Mouse (Mus musculus): ENCODE measurements at regions not wholly inside any gene's neighbourhood (a gene's known extent, or its start where the extent isn't known, plus 50 kb on each side); places are given as distances from the start of the nearest gene placed in this dataset.

- DNase-seq (ENCODE audit: low spot score) = no peak
Observed at GRCm38 (mm10) chr11:104038271-104038800, 71.8 kb downstream of the Arf2 start.

DNA sequence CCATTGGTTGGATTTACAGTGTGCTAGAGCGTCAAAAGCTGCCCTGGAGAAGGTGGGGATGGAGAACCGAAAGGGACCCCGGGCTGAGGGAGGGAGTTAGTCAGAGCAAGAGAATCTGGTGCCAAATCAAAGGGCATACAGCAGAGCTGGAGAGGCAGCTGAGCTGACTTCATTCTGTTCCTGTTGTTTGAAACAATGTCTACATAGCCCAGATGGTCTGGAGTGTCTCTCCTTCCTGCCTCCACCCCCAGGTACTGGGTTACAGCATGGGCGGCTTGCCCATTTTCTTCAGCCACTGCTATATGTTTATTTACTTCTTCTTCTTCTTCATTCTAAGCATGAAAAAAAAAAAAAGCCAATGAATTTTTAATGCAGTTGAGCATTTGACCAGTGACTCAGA is 78.7 kb downstream of the Arf2 start:
- no peak for DNase-seq (ENCODE audit: low spot score)

- DNase-seq (ENCODE audit: low spot score) = no peak
Observed at GRCm38 (mm10) chr11:104051986-104052385, 80.7 kb upstream of the Crhr1 start.

DNA sequence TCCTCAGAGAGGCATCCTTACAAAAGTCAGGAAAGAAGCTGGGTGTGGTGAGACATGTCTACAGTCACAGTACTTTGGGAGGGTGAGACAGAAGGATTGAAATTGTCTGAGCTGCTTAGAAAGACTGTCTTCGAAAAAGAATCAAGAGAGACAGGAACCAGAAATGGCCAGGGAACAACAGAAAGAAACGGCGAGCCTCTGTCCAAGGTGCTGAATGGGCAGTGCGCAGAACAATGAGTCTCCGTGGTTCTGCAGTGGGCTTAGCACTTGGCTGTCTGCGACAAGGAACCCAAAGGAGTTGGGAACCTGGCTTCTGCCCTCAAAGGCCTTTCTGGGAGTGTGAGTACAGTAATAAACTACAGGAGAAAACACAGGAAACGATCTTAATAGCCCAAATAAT is 79.4 kb upstream of the Crhr1 start:
- DNase-seq (ENCODE audit: low spot score) = peak; percentile 66

GRCm38 (mm10) chr11:104055941-104056340 is 76.7 kb upstream of the Crhr1 start:
- DNase-seq (ENCODE audit: low spot score) = no peak

GRCm38 (mm10) chr11:104057046-104057445 is 75.6 kb upstream of the Crhr1 start:
- no peak for DNase-seq (ENCODE audit: low spot score)

- no peak for DNase-seq (ENCODE audit: low spot score)
Observed at GRCm38 (mm10) chr11:104058600-104058999, 74.1 kb upstream of the Crhr1 start.

DNA sequence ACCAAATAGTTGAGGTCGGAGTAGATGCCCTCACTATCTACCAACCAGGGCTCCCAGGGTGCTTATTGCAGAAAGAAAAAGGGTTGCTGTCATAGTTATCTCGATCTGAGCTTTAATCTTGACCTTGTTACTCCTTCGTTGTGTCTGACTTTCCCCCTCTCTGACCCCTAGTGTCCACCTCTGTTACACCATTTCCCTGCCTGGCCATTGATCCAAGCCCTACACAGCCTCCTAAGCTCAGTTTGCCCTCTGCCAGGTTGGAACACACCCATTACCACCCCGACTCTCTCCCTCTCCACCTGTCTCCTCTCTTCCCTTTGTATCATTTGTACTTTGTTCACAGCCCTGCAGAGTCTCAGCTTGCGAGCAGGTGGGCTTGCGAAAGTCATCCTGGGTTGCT is 73.6 kb upstream of the Crhr1 start:
- DNase-seq (ENCODE audit: low spot score) = no peak

GRCm38 (mm10) chr11:104061361-104061760 is 71.3 kb upstream of the Crhr1 start:
- no peak for DNase-seq (ENCODE audit: low spot score)

DNA sequence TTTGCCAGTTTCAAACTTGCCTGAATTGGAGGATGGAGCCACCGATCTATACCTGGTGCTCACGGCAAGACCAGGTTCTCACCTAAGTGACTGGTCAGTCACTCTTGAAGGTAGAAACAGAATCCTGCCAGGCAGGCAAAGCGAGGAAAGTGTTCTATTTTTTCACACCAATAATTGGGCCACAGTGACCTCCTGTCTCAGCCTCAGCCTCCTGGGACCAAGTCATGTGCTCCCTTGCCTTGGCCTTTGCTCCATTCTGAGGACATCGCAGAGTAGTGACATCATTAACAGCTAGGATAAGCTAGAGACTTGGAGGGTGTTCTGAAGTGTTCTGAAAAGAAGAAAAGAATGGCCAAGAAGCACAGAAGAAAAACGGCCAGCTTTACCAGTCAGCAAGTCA is 67.5 kb upstream of the Crhr1 start:
- DNase-seq (ENCODE audit: low spot score) = no peak

DNA sequence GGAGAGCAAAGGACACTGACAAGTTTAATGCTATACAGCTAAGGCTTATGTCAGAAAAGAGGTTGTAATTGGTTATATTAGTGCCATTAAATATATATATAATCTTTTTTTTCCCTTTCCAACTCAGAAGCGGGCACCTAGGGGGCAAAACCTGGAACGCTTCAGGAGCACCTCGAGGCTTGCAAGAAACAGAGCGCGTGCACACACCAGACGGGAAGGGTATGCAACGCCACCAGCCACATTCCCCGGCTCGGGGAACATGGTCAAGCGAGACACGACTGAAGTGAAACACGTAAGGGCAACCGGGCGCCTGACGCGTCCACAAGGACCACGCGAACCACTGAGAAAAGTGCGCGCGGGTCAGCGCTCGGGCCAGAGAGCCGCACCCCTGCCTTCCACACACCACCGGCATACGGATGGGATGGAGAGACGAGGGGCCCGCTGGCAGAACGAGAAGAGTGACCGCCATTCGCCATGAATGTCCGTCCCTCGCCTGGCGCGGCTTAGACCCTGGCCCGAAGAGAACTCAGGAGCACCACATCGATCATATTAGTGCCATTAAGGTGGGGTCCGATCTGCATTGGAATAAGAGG is 60.0 kb upstream of the Crhr1 start:
- no peak for DNase-seq (ENCODE audit: low spot score)

DNA sequence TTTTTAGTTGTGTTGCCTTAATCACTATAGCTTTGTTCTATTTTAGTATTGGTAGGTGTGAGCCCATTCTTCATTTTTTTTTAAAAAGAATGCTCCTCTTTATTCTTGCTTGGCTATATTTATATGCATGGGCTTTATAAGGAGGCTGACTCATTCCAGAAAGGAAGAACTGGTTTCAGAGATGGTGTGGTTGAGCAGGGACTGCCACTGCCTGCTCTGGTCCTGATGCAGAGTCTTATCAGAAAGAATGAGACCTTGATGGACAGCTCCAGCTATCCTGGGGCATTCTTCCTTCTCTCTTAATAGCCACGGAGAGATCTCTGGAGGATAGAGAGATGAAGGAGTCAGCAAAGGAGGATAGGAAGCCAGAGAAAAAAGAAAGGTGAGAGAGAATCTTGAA is 57.9 kb upstream of the Crhr1 start:
- DNase-seq (ENCODE audit: low spot score) = no peak

DNA sequence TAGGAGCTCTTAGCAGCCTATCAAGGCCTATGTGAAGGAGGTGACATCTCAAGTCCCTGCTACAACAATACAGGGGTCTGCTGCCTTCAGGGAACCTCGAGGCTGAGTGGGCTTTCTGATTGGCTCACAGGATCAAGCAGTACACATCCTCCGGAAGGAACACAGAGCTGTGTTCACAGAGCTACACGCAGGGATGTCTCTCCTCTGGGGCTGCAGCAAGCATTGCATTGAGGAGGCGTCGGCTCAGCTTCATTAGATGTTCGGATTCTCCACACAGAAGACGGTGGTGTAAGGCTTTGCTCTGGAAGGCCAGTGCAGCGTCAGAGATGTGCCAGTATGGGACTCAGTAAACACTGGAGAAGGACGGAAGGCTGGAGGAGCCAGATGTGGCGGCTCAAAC is 57.3 kb upstream of the Crhr1 start:
- no peak for DNase-seq (ENCODE audit: low spot score)

DNA sequence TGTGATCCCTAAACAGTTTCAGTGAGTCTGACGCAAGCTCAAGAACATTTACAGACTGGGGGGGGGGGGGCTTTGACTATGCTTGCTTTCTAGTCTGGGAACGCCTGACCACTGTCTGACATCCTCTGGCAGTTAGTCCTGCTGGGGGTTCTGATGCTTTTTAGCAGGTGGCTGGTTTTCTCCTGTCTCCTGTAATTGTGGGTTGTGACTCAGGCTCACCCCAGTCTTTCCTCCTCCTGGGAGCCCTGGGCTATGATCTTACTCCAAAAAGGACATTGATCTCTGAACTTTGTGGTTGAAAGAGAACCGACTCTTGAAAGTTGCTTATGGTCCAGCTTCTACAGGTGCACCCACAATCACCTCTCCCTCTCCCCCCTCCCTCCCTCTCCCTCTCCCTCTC is 50.6 kb upstream of the Crhr1 start:
- no peak for DNase-seq (ENCODE audit: low spot score)
